9 mouse cellular contexts compared by ENCODE assay signal in the genomic region with DNA sequence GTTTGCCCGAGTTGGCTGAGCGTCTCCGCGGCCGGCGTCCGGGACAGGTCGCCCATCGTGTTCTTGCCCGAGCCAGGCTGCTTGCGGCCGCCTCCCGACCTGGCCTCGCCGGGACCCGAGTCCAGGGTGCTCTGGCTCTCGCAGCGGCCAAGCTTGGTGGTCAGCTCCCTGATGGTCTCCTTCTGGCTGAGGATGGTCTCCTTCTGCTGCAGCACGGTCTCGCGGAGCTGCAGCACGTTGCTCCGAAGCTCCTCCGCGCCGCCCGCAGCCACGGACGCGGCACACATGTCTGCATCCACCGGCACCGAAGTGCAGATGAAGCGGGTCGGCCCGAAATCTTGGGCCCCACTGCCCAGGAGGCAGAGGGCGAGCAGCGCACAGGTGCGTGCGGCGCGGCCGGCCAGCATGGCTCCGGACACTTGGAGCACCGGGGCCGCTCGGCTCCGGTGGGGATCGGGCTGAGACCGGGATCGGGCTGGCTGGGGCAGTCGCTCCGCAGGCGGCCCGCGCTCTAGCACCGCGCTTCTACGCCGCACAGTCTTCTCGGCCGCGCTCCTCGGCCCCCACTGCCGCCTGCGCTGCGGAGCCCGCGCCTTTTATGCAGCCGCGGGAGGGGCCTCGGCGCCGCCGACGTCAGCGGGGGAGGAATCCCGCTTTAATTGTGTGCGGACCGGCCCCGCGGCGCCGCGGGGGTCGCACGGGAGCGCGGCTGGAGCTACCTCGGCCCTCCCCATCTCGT. TPM values are rescaled to one million over a fixed set of nuclear protein-coding genes. Genes with fewer than 3 reads are reported as not detected.
DNase-seq lines count a peak whose midpoint lies in the region; ATAC-seq and TF ChIP-seq lines count a peak whose summit lies in the region.
"Had no signal": no experiment of that assay in that cellular context is flagged by ENCODE, and none has a peak within 500 bp of the region (broad histone marks: within the 10 kb centered on the region; RNA-seq: fewer than 3 reads in every experiment).

A gene (minus strand): TSS at position 571 of the 739 bp plus-strand sequence.

- H3K4me3 ChIP-seq in ES-Bruce4 (ENCODE audit: low read depth, low read length), result peak within 1 kb of the TSS; percentile 54
- peak within 1 kb of the TSS; percentile 64 for H3K4me3 ChIP-seq in heart, postnatal 0 days (ENCODE audit: low read depth, low read length)
- H3K4me3 ChIP-seq in midbrain, postnatal 0 days (ENCODE audit: low read depth, low read length), result peak within 1 kb of the TSS; percentile 75

- peaks cover 35% of the 10 kb centered on the region for H3K27me3 ChIP-seq in ES-Bruce4 (ENCODE audit: control insufficient read depth, insufficient read depth, low read length, poor library complexity, severe bottlenecking)
- H3K27me3 ChIP-seq in heart, postnatal 0 days (ENCODE audit: control insufficient read depth, insufficient read depth, low read length), result peaks cover 92% of the 10 kb centered on the region
- H3K27me3 ChIP-seq in midbrain, postnatal 0 days (ENCODE audit: insufficient read depth, low read length), result peaks cover 5% of the 10 kb centered on the region; the same call in 1 of the 2 replicates

- intact Hi-C loops in left cerebral cortex, postnatal 10 days (cut with DNase I), result no loop called here

- TF ChIP-seq POLR2A in ES-Bruce4 (IDR thresholded peaks at IDR 0.05; ENCODE audit: insufficient read depth, low read length), result no peak

- H3K4me2 ChIP-seq in heart, postnatal 0 days (ENCODE audit: low read depth, low read length), result peak within 1 kb of the TSS; percentile 99
- H3K4me2 ChIP-seq in midbrain, postnatal 0 days (ENCODE audit: low read depth, low read length, poor library complexity, severe bottlenecking), result peak within 1 kb of the TSS; percentile 97

- peak; percentile 36 for DNase-seq in gastrocnemius, postnatal 10 days
- DNase-seq in gastrocnemius, adult 18-20 months (ENCODE audit: low spot score), result no peak
- peak; percentile 82 to 93 for DNase-seq in cerebellum, postnatal 14 days
- no peak for DNase-seq in heart, postnatal 0 days (ENCODE audit: low spot score)
- peak in 1 of 2 experiments; percentile 69 for DNase-seq in left cerebral cortex, postnatal 10 days (ENCODE audit: extremely low spot score in 1 of 2, low spot score in 2 of 2)
- DNase-seq in midbrain, postnatal 0 days (ENCODE audit: low spot score), result peak; percentile 70

- H3K4me1 ChIP-seq in ES-Bruce4 (ENCODE audit: control insufficient read depth, insufficient read depth, low read length), result no peaks in the 10 kb centered on the region
- H3K4me1 ChIP-seq in heart, postnatal 0 days (ENCODE audit: control insufficient read depth, insufficient read depth), result peaks cover 29% of the 10 kb centered on the region
- H3K4me1 ChIP-seq in midbrain, postnatal 0 days (ENCODE audit: insufficient read depth, low read length), result peaks cover 10% of the 10 kb centered on the region; the same call in 1 of the 2 replicates

- H3K9ac ChIP-seq in ES-Bruce4 (ENCODE audit: low read depth, poor library complexity, severe bottlenecking), result peak within 1 kb of the TSS; percentile 56
- H3K9ac ChIP-seq in heart, postnatal 0 days (replicated peaks; ENCODE audit: low read depth, low read length), result peak within 1 kb of the TSS; percentile 29; the same call in 1 of the 2 replicates
- H3K9ac ChIP-seq in midbrain, postnatal 0 days (replicated peaks; ENCODE audit: low read length, poor library complexity, severe bottlenecking), result peak within 1 kb of the TSS; percentile 74

- WGBS in heart, postnatal 0 days, result under 1% methylated on average over 89 of the region's 90 CpGs
- WGBS in midbrain, postnatal 0 days, result under 1% methylated on average over 70 of the region's 90 CpGs

- TF ChIP-seq EP300 in ES-Bruce4 (IDR thresholded peaks at IDR 0.05; ENCODE audit: insufficient read depth, low read depth, low read length), result no peak
- no peak for TF ChIP-seq EP300 in heart, postnatal 0 days (IDR thresholded peaks at IDR 0.05; ENCODE audit: low read depth)

- no peaks in the 10 kb centered on the region for H3K9me3 ChIP-seq in ES-Bruce4 (replicated peaks; ENCODE audit: control insufficient read depth, insufficient read depth, low read length, poor library complexity, severe bottlenecking)
- H3K9me3 ChIP-seq in heart, postnatal 0 days (replicated peaks; ENCODE audit: control insufficient read depth, low read length), result no peaks in the 10 kb centered on the region
- H3K9me3 ChIP-seq in midbrain, postnatal 0 days (ENCODE audit: low read length), result no peaks in the 10 kb centered on the region

- no peaks in the 10 kb centered on the region for H3K36me3 ChIP-seq in ES-Bruce4 (ENCODE audit: control insufficient read depth, insufficient read depth, low read length, poor library complexity, severe bottlenecking)
- no peaks in the 10 kb centered on the region for H3K36me3 ChIP-seq in heart, postnatal 0 days (replicated peaks; ENCODE audit: control insufficient read depth, insufficient read depth, low read length)
- no peaks in the 10 kb centered on the region for H3K36me3 ChIP-seq in midbrain, postnatal 0 days (ENCODE audit: insufficient read depth, low read length)

- ATAC-seq in heart, postnatal 0 days (ENCODE audit: insufficient read depth, low read depth), result no peak
- peak; percentile 25; the same call in 1 of the 2 replicates for ATAC-seq in midbrain, postnatal 0 days (ENCODE audit: low FRiP score)
- ATAC-seq in megakaryocyte progenitor cell, adult 5-6 weeks (replicated peaks; ENCODE audit: poor library complexity), result no peak

- TF ChIP-seq CTCF in ES-Bruce4 (IDR thresholded peaks at IDR 0.05; ENCODE audit: low read depth, low read length), result no peak
- TF ChIP-seq CTCF in heart, postnatal 0 days (IDR thresholded peaks at IDR 0.05; ENCODE audit: low read depth), result no peak
- TF ChIP-seq CTCF in midbrain, postnatal 0 days (IDR thresholded peaks at IDR 0.05), result no peak

- H3K27ac ChIP-seq in ES-Bruce4 (ENCODE audit: insufficient read depth, low read length), result no peak within 1 kb of the TSS
- no peak within 1 kb of the TSS for H3K27ac ChIP-seq in heart, postnatal 0 days (ENCODE audit: low read depth)
- peak within 1 kb of the TSS; percentile 48 for H3K27ac ChIP-seq in midbrain, postnatal 0 days (ENCODE audit: low read depth, low read length)

RNA-seq across cellular contexts. Expression of the gene that starts here (rescaled TPM):
- under 1 TPM; 0.50 to 0.66 TPM for total RNA-seq in gastrocnemius, postnatal 10 days (2021)
- total RNA-seq in gastrocnemius, adult 18-20 months (2021), result under 1 TPM; 0.05 TPM
- 0.21 TPM in 1 of 2 replicates, not detected in the other for polyA plus RNA-seq in ES-Bruce4 (2011; ENCODE audit: insufficient read depth, insufficient read length, low read depth, missing spikeins)
- 0.81 and 1.6 TPM in 2 replicates for total RNA-seq in heart, postnatal 0 days (2014; rRNA removed; ENCODE audit: low replicate concordance)
- polyA plus RNA-seq in heart, postnatal 0 days (2015; fragmentation: Nextera tagmentation; extraction: Ambion mirVana), result 0.23 TPM in 2 replicates
- 10 to 100 TPM; 53.0 to 60.4 TPM for total RNA-seq in left cerebral cortex, postnatal 10 days (2021)
- total RNA-seq in midbrain, postnatal 0 days (2014; rRNA removed), result 16.3 and 22.4 TPM in 2 replicates
- polyA plus RNA-seq in midbrain, postnatal 0 days (2015; fragmentation: Nextera tagmentation; extraction: Ambion mirVana), result 7.5 and 7.6 TPM in 2 replicates
- total RNA-seq in megakaryocyte progenitor cell, adult 5-6 weeks (2015), result not detected in 2 replicates
- not detected in 2 replicates for total RNA-seq in megakaryocyte progenitor cell, adult 5-6 weeks (2017)
- total RNA-seq: MEL had no signal

Comparison
In these comparisons a context has a peak if more than half of its experiments do, and no peak if none do; other contexts are left out.
1. Peak in DNase-seq in gastrocnemius, postnatal 10 days; RNA of the gene not detected or under 1 TPM.
2. DNase-seq: peak in cerebellum, postnatal 14 days (2 of 2) and midbrain, postnatal 0 days (single experiment); none in gastrocnemius, adult 18-20 months (single experiment) and heart, postnatal 0 days (single experiment).
3. Peak in every context shown above with its lines, with median percentiles within 50 percentile points of each other: H3K4me3 ChIP-seq and H3K9ac ChIP-seq.